ENCODE assay signal across 15 mouse cellular contexts in genomic region chr17:25519511-25519910, GRCm38 (mm10). TPM values are rescaled to one million over a fixed set of nuclear protein-coding genes. Genes with fewer than 3 reads are reported as not detected.
A peak's percentile ranks its signal among the peaks of the same experiment; 100 is the strongest.
DNase-seq lines count a peak whose midpoint lies in the region; ATAC-seq lines count a peak whose summit lies in the region.
"Had no signal": no experiment of that assay in that cellular context is flagged by ENCODE, and none has a peak within 500 bp of the region (broad histone marks: within the 10 kb centered on the region; RNA-seq: fewer than 3 reads in every experiment).

No protein-coding gene starts in this region.

- peak; percentile 18 for DNase-seq in cerebellum, adult 9-10 months
- DNase-seq in right cerebral cortex, adult 18-20 months, result peak; percentile 38
- no peak for DNase-seq in right cerebral cortex, adult 2 months (ENCODE audit: low spot score in 2 of 2)
- peak; percentile 87 for DNase-seq in layer of hippocampus, adult 9-11 months
- DNase-seq in gastrocnemius, adult 18-20 months (ENCODE audit: low spot score), result no peak
- no peak for DNase-seq in kidney, postnatal 14 days
- DNase-seq: lung, embryonic 14.5 days; spleen, adult 18-20 months had no signal

- H3K9ac ChIP-seq in limb, embryonic 12.5 days (replicated peaks), result no peak overlapping the region
- H3K9ac ChIP-seq: embryonic facial prominence, embryonic 12.5 days; lung, embryonic 14.5 days; neural tube, embryonic 12.5 days had no signal

- H3K27ac ChIP-seq in limb, embryonic 12.5 days, result 0 out of 2 replicates have a peak overlapping the region, but pooled peaks have one; percentile 7
- H3K27ac ChIP-seq: neural tube, embryonic 12.5 days had no signal

- no peaks in the 10 kb centered on the region for H3K9me3 ChIP-seq in limb, embryonic 12.5 days
- H3K9me3 ChIP-seq: embryonic facial prominence, embryonic 12.5 days; G1E; neural tube, embryonic 12.5 days had no signal

- H3K4me1 ChIP-seq in limb, embryonic 12.5 days (replicated peaks), result peaks cover 31% of the 10 kb centered on the region

- WGBS in limb, embryonic 12.5 days, result 95% methylated on average over 5 of the region's 5 CpGs

- H3K36me3 ChIP-seq in limb, embryonic 12.5 days, result no peaks in the 10 kb centered on the region
- H3K36me3 ChIP-seq: embryonic facial prominence, embryonic 12.5 days; G1E; neural tube, embryonic 12.5 days had no signal

- no peak overlapping the region for H3K4me3 ChIP-seq in limb, embryonic 12.5 days (replicated peaks)
- H3K4me3 ChIP-seq: embryonic facial prominence, embryonic 12.5 days; megakaryocyte, embryonic 14.5 days; neural tube, embryonic 12.5 days had no signal

- no peak for ATAC-seq in cerebellum, adult (ENCODE audit: insufficient number of reproducible peaks, low FRiP score, low TSS enrichment)
- no peak for ATAC-seq in limb, embryonic 12.5 days (ENCODE audit: insufficient number of reproducible peaks, insufficient read depth, low FRiP score, low TSS enrichment, low read depth)
- ATAC-seq: intestine, embryonic 16.5 days had no signal

- no peak overlapping the region for H3K4me2 ChIP-seq in limb, embryonic 12.5 days
- H3K4me2 ChIP-seq: embryonic facial prominence, embryonic 12.5 days; lung, embryonic 14.5 days; neural tube, embryonic 12.5 days had no signal

- H3K27me3 ChIP-seq in limb, embryonic 12.5 days, result no peaks in the 10 kb centered on the region; the same call in 1 of the 2 replicates
- H3K27me3 ChIP-seq: embryonic facial prominence, embryonic 12.5 days; neural tube, embryonic 12.5 days had no signal

RNA-seq across cellular contexts. Expression of gene Sstr5, which starts 22.4 kb away (rescaled TPM):
- polyA plus RNA-seq in limb, embryonic 12.5 days (2016; fragmentation: Nextera tagmentation; extraction: Ambion mirVana), result 0.24 and 0.29 TPM in 2 replicates
- not detected for total RNA-seq in gastrocnemius, adult 18-20 months (2021)
- polyA plus RNA-seq: G1E; lung, embryonic 14.5 days; neural tube, embryonic 12.5 days had no signal

RNA-seq across cellular contexts. Expression of gene Sox8, which starts 51.0 kb away (rescaled TPM):
- polyA plus RNA-seq in limb, embryonic 12.5 days (2016; fragmentation: Nextera tagmentation; extraction: Ambion mirVana), result 10.1 and 11.1 TPM in 2 replicates
- total RNA-seq in gastrocnemius, adult 18-20 months (2021), result under 1 TPM; 0.37 to 0.59 TPM
- polyA plus RNA-seq: G1E had no signal

RNA-seq across cellular contexts. Expression of gene Lmf1, which starts 59.4 kb away (rescaled TPM):
- 27.9 and 28.9 TPM in 2 replicates for polyA plus RNA-seq in limb, embryonic 12.5 days (2016; fragmentation: Nextera tagmentation; extraction: Ambion mirVana)
- 10 to 100 TPM; 11.3 to 12.6 TPM for total RNA-seq in gastrocnemius, adult 18-20 months (2021)

Comparison
In these comparisons a context has a peak if more than half of its experiments do, and no peak if none do; other contexts are left out.
1. DNase-seq: peak in cerebellum, adult 9-10 months (single experiment), right cerebral cortex, adult 18-20 months (single experiment) and layer of hippocampus, adult 9-11 months (single experiment); none in right cerebral cortex, adult 2 months (0 of 2), gastrocnemius, adult 18-20 months (single experiment) and kidney, postnatal 14 days (single experiment).